Mouse (Mus musculus) lung, embryonic 14.5 days (tissue): ENCODE results near the gene Knstrn. TPM values are rescaled to one million over a fixed set of nuclear protein-coding genes. Genes with fewer than 3 reads are reported as not detected.

Source experiments
- ATAC-seq: fragments of 200-750 bp; cut with Nextera tagmentation; 2 replicates; pipeline ENCODE4 v1.8.0; 2017; ENCODE audit warnings: mild to moderate bottlenecking, moderate TSS enrichment, moderate library complexity; ENCODE audit not compliant: insufficient read depth
- DNase-seq: peaks from one replicate; pipeline ENCODE4 v3.0.0-alpha.2; 2015
- H3K27ac ChIP-seq: fragments of 300-500 bp; sonication (generic); 2 replicates; pipeline ENCODE4 v1.5.1; 2014; ENCODE audit warnings: low read depth, mild to moderate bottlenecking, moderate library complexity
- H3K27me3 ChIP-seq: fragments of 300-500 bp; sonication (generic); 2 replicates; pipeline ENCODE4 v1.6.1; 2014; ENCODE audit warnings: low read length, control low read depth; ENCODE audit not compliant: insufficient read depth
- H3K36me3 ChIP-seq: fragments of 300-500 bp; sonication (generic); 2 replicates; pipeline ENCODE4 v1.6.1; 2014; ENCODE audit warnings: control low read depth; ENCODE audit not compliant: insufficient read depth
- H3K4me1 ChIP-seq: fragments of 300-500 bp; sonication (generic); 2 replicates; pipeline ENCODE4 v1.6.1; 2014; ENCODE audit warnings: antibody characterized with exemption, control low read depth; ENCODE audit not compliant: insufficient read depth
- H3K4me2 ChIP-seq: fragments of 300-500 bp; sonication (generic); 2 replicates; pipeline ENCODE4 v1.6.1; 2014; ENCODE audit warnings: mild to moderate bottlenecking
- H3K4me3 ChIP-seq: fragments of 300-500 bp; sonication (generic); 2 replicates; pipeline ENCODE4 v1.5.1; 2014; ENCODE audit warnings: low read depth, low read length
- H3K9ac ChIP-seq: fragments of 300-500 bp; sonication (generic); 2 replicates; pipeline ENCODE4 v1.6.1; 2014
- H3K9me3 ChIP-seq: fragments of 300-500 bp; sonication (generic); 2 replicates; pipeline ENCODE4 v1.6.1; 2016; ENCODE audit warnings: low read depth, low read length, control low read depth
- CTCF ChIP-seq: IDR thresholded peaks from 2 replicates; pipeline ENCODE4 v1.5.1; 2016; ENCODE audit warnings: antibody characterized with exemption, low read depth
- WGBS: fragments of 180-500 bp; shearing (Covaris S2); extraction: QIAGEN DNeasy Blood & Tissue Kit; methylation state at CpG from one replicate; pipeline ENCODE4 v1.1.7; 2014; 5-methylcytosine and 5-hydroxymethylcytosine counted together
- polyA plus RNA-seq: library from polyadenylated mRNA; unstranded; fragments of >200 nt; fragmentation: Nextera tagmentation; extraction: Ambion mirVana; gene quantifications from 2 replicates; pipeline ENCODE4 v1.2.1, GENCODE M21; 2014

Gene Knstrn
- polyA plus RNA-seq, 1 experiment from 2014 or later, result 142 TPM

DNA sequence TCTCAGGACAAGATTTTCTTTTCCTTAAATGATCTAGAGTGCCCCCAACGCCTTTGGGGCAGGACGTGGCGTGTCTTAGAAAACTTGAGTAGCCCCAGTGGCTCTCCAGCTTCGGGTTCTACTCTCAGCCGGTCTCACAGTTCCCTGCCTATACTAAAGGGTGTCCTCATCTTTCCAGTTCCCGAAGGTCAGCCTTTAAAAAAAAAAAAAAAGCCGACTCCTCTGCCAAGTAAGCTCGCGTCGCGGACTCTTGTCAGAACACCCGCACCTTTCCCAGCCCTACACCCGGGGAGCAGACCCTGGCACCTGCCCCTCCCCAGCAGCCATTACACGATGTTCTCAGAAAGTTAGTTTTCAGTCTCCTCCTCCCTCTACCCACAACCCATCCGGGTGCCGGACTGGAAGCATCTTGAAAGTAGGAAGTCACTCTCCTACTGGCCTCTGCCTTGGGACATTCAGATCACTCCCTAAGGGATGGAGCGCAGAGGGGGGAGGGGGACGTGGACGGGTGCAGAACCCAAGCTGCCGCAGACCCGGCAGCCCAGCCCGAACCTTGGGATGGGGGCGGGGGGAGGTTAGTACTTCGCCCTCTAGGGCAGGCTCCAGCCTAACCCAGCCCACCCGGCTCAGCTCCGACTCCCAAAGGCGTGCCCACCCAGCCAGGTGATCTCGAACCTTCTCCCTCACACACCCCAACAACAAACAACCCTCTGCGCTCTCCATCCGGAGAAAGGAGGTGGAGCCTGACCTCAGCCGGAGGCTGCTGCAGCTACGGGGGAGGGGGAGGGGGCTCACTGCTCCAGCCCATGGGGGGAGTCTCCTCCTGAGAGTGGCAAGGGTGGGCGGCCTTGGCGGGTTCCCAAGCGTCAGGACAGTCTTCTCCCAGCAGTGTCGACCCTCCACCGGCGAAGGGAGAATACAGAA, 82.4 kb downstream of the Knstrn start:
- peak overlapping the region; percentile 30 for H3K9ac ChIP-seq
- TF ChIP-seq CTCF, result no peak
- peak; percentile 32 for DNase-seq
- H3K27ac ChIP-seq, result no peak overlapping the region
- H3K9me3 ChIP-seq, result no peaks in the 10 kb centered on the region
- H3K4me2 ChIP-seq, result peak overlapping the region; percentile 92
- WGBS, result 1% methylated on average over 37 of the region's 38 CpGs
- 0 out of 2 replicates have a peak, but pooled peaks have one; percentile 5 for ATAC-seq
- peaks cover 86% of the 10 kb centered on the region for H3K27me3 ChIP-seq
- H3K36me3 ChIP-seq, result no peaks in the 10 kb centered on the region
- peaks cover 15% of the 10 kb centered on the region for H3K4me1 ChIP-seq
- H3K4me3 ChIP-seq, result peak overlapping the region; percentile 47

GRCm38 (mm10) chr2:118896914-118897291, 83.1 kb downstream of the Knstrn start:
- H3K9me3 ChIP-seq, result no peaks in the 10 kb centered on the region
- no peak overlapping the region for H3K27ac ChIP-seq
- DNase-seq, result no peak
- under 1% methylated on average over 13 of the region's 13 CpGs for WGBS
- peak overlapping the region; percentile 47 for H3K4me3 ChIP-seq
- peaks cover 15% of the 10 kb centered on the region for H3K4me1 ChIP-seq
- H3K4me2 ChIP-seq, result peak overlapping the region; percentile 92
- no peaks in the 10 kb centered on the region for H3K36me3 ChIP-seq
- peaks cover 84% of the 10 kb centered on the region for H3K27me3 ChIP-seq
- no peak for TF ChIP-seq CTCF
- ATAC-seq, result no peak
- H3K9ac ChIP-seq, result peak overlapping the region; percentile 30

GRCm38 (mm10) chr2:118897392-118897791, 83.6 kb downstream of the Knstrn start:
- H3K27me3 ChIP-seq, result peaks cover 79% of the 10 kb centered on the region
- H3K27ac ChIP-seq, result no peak overlapping the region
- DNase-seq, result no peak
- H3K9me3 ChIP-seq, result no peaks in the 10 kb centered on the region
- no peak overlapping the region for H3K9ac ChIP-seq
- ATAC-seq, result no peak
- no peaks in the 10 kb centered on the region for H3K36me3 ChIP-seq
- peaks cover 15% of the 10 kb centered on the region for H3K4me1 ChIP-seq
- peak overlapping the region; percentile 47 for H3K4me3 ChIP-seq
- H3K4me2 ChIP-seq, result peak overlapping the region; percentile 92
- WGBS, result 3% methylated on average over 7 of the region's 7 CpGs
- TF ChIP-seq CTCF, result no peak

GRCm38 (mm10) chr2:118897808-118898207, 84.0 kb downstream of the Knstrn start:
- H3K9ac ChIP-seq, result no peak overlapping the region
- H3K27ac ChIP-seq, result no peak overlapping the region
- no peak for DNase-seq
- H3K4me2 ChIP-seq, result no peak overlapping the region
- no peaks in the 10 kb centered on the region for H3K36me3 ChIP-seq
- WGBS, result under 1% methylated on average over 11 of the region's 11 CpGs
- H3K27me3 ChIP-seq, result peaks cover 77% of the 10 kb centered on the region
- TF ChIP-seq CTCF, result no peak
- H3K4me1 ChIP-seq, result peaks cover 17% of the 10 kb centered on the region
- no peak for ATAC-seq
- no peak overlapping the region for H3K4me3 ChIP-seq
- no peaks in the 10 kb centered on the region for H3K9me3 ChIP-seq

DNA sequence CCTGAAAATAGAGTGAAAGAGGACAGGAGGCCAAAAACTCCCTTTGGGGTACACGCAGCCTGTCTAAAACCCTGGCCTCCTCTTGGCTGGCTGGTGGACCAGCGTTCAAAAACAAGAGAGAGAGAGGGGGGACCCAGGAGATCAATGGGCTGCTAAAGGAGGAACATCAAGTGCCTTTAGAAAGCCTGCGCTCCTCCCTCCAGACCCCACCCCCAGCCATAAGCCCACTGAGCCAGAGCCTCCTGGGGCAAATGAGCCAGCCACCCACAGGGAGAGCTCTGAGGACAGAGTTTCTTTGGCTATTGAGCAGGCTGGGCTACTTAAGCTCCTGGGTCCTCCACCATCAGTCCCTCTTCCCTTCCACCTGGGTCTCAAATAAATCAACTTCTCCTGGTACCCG, 85.0 kb downstream of the Knstrn start:
- Histone ChIP-seq H3K9ac (no peak overlapping the region), H3K36me3 (no peaks in the 10 kb centered on the region), H3K9me3 (no peaks in the 10 kb centered on the region), H3K4me2 (no peak overlapping the region), H3K27ac (no peak overlapping the region), H3K4me1 (peaks cover 22% of the 10 kb centered on the region), H3K27me3 (peaks cover 73% of the 10 kb centered on the region), H3K4me3 (no peak overlapping the region)
- TF ChIP-seq CTCF, result no peak
- ATAC-seq, result no peak
- 3% methylated on average over 4 of the region's 4 CpGs for WGBS
- DNase-seq, result no peak

DNA sequence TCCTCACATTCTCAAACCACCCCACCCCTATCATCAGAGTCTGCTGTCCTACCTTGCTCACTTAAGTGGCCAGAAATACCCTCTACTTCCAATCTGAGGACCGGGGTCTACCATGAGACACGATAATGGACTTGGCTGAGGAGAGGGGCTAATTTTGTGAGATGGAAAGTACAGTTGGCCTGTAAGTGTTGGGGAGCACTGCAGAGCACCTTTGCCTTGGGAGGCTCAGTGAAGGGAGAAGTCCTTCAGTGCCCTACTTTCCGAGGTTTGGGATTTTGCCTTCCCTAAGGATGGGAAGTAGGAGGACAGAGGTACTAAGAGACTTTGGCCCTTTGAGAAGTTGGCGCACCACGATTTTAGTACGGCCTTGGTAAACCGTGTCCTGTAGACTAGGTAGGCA, 85.5 kb downstream of the Knstrn start:
- no peak for DNase-seq

DNA sequence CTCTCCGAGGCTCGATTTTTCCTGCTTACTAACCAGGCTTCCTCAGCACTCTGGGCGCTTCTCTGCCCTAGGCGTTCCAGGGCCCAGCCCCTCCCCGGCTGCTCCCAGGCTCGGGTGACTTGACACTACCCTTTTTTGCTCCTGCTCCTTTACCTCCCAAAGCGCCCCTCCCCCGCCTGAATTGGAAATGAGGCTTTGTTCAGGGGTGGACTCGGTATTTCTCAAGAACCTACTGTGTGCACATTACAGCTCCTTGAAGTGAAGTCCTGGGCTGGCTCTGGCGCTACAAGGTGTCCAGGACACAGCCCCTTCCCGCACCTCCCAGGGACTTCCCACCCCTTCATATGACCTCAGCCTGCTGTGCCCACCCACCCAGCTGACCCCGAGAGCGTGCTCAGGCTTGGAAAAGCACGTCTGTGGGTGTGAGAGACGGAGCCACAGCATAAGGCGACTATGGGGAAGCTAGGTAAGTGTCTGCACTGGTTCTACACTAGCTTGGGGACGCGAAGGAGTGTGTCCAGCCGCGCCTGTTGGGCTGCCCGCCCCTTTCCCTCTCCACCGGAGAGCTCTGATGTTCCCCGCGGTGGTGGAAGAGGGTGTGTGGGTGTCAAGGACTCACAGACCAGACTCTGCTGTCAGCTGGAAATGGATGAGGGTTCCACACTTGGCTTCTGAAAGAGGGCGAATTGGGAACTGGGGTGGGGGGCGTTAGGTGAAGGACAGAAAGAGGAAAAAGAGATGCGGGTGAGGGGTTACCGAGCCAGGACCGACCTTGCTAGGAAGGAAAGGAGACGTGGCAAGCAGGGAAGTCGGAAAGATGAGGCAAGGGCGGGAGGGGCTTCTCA, 86.4 kb downstream of the Knstrn start, which contains the start of gene Bahd1:
Bahd1 (plus strand) TSS at position 397 of the 845 bp plus-strand sequence.
- Histone ChIP-seq H3K27me3 (peaks cover 60% of the 10 kb centered on the region), H3K27ac (no peak within 1 kb of the TSS), H3K36me3 (no peaks in the 10 kb centered on the region), H3K9ac (peak within 1 kb of the TSS; percentile 74), H3K9me3 (no peaks in the 10 kb centered on the region), H3K4me2 (peak within 1 kb of the TSS; percentile 98), H3K4me3 (peak within 1 kb of the TSS; percentile 87), H3K4me1 (peaks cover 22% of the 10 kb centered on the region)
- ATAC-seq, result no peak
- under 1% methylated on average over 32 of the region's 32 CpGs for WGBS
- no peak for TF ChIP-seq CTCF
- peak; percentile 48 for DNase-seq

More for the DNA sequence above, 85.5 kb downstream of the Knstrn start:
- H3K4me2 ChIP-seq, result no peak overlapping the region
- H3K9me3 ChIP-seq, result no peaks in the 10 kb centered on the region
- no peak overlapping the region for H3K27ac ChIP-seq
- H3K27me3 ChIP-seq, result peaks cover 69% of the 10 kb centered on the region
- H3K9ac ChIP-seq, result no peak overlapping the region
- H3K4me1 ChIP-seq, result peaks cover 22% of the 10 kb centered on the region
- no peaks in the 10 kb centered on the region for H3K36me3 ChIP-seq
- no peak overlapping the region for H3K4me3 ChIP-seq
- no peak for TF ChIP-seq CTCF
- no peak for ATAC-seq
- 15% methylated on average over 7 of the region's 7 CpGs for WGBS
